Mouse (Mus musculus) left cerebral cortex, postnatal 25 days (tissue): ENCODE measurements around the gene Ceacam15. TPM values are rescaled to one million over a fixed set of nuclear protein-coding genes. Genes with fewer than 3 reads are reported as not detected.
"Not testable (repeated sequence)": the region's sequence is repeated elsewhere in the genome, so short reads cannot be mapped to it uniquely, and the experiment has no call there.

Experiments used
- DNase-seq, 2 experiments: peaks; one replicate each; pipeline ENCODE4 v3.0.0; 2022; ENCODE audit warnings: low spot score in 2 of 2, mixed read lengths in 1 of 2
- intact Hi-C: fragments of 180-260 bp; cut with DNase I; formaldehyde crosslinking; loops from one replicate; pipeline ENCODE4 v1.15.1; 2025
- total RNA-seq, 2 experiments: library from RNA; stranded (reverse); gene quantifications; 2 replicates each; pipeline ENCODE4 v1.2.3; 2021

The Ceacam15 gene
- total RNA-seq, result not detected

- intact Hi-C loops, result no loop called here
- no peak for DNase-seq
These were observed at the start of gene Ceacam15 for GRCm38 (mm10) chr7:16675605-16676004. Gene Ceacam15 (minus strand): TSS chr7:16675705.

GRCm38 (mm10) chr7:16722490-16722889 is 47.0 kb upstream of the Ceacam15 start:
- intact Hi-C loops, result not testable (repeated sequence)
- peak in 1 of 2 experiments; percentile 56 for DNase-seq

DNA sequence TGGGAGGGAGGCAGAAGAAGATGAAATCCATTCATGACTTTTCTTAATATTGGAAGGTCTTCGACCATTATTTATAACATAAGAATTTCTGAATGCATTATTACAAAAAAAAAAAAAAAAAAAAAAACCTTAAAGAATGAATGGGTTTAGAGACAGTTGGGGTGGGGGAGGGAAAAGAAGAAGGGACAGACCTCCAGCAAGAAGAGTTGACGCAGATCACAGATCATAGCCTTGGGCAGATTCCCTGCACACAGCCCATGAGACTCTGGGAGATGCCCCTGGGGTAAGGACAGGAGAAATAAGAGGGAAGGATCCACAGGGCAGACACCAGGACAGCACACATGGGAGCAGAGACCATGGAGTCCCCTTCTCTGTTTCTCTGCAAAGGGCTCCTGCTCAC is 46.1 kb upstream of the Ceacam15 start, which contains the start of gene Ceacam9:
Gene Ceacam9 (plus strand): TSS at position 301 of the 400 bp plus-strand sequence.
- intact Hi-C loops, result no loop called here
- DNase-seq, result no peak

GRCm38 (mm10) chr7:16716456-16717152 is 41.1 kb upstream of the Ceacam15 start:
- peak in 1 of 2 experiments; percentile 62 for DNase-seq
- intact Hi-C loops, result loop anchor here (2.0 kb wide), 1 partner anchor 36 kb away; no protein-coding TSS in a partner anchor

- intact Hi-C loops, result no loop called here
- DNase-seq, result no peak
These were observed 37.3 kb upstream of the Ceacam15 start for GRCm38 (mm10) chr7:16712633-16713415.

DNA sequence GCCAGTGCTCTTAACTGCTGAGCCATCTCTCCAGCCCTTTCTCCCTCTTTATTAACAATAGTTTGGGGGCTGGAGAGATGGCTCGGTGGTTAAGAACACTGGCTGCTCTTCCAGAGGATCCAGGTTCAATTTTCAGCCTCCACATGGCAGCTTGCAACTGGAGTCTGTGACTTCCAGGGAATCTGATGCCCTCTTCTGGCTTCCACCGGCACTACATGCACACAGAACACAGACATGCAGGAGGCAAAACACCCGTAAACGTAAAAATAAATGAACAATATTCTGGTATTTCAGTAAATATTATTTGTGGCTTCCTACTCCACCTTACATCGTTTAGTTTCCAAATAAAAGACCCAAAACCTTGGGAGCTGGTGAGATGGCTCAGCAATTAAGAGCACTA is 35.1 kb upstream of the Ceacam15 start:
- no peak for DNase-seq
- intact Hi-C loops, result no loop called here

DNA sequence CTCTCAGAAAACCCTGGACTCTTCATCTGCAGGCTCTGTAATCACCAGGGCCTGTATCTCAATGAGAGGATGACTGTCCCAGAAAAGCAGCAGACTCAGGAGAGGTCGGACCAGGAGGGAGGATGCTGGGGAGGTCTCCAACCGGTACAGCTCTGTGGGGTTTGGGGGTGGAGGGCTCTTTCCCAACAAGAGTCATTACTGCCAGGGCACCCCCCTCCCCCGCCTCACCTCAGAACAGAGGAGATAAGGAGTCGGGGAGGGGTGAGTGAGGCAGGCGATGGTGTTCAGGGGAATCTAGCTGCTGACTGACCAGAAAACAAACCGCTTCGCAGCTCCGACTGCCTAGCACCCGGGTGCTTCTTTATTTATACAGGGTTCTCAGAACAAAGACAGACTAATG is 32.7 kb upstream of the Ceacam15 start:
- no peak for DNase-seq
- intact Hi-C loops, result no loop called here

DNA sequence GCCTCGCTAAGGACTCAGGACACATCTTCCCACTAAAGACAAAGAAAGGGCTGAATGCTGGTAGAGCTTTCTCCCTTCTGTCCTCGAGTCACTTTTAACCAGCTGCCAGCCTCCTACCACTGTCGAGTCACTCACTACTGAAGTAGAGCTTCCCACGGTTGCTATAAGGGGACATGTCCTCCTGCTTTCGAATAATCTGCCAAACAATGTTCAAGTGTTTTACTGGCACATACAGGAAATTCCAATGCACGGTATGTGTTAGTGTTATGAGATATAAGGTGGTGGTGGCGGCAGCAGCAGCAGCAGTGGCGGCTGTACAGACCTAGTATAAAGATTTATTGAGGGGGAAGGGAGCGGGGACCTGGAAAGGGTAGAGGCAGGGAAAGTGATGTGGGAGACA is 30.9 kb upstream of the Ceacam15 start:
- peak; percentile 35 to 95 for DNase-seq
- intact Hi-C loops, result no loop called here

GRCm38 (mm10) chr7:16700583-16700982 is 25.1 kb upstream of the Ceacam15 start:
- intact Hi-C loops, result no loop called here
- no peak for DNase-seq

- no peak for DNase-seq
- intact Hi-C loops, result no loop called here
These were observed 23.5 kb upstream of the Ceacam15 start for GRCm38 (mm10) chr7:16699042-16699441.

DNA sequence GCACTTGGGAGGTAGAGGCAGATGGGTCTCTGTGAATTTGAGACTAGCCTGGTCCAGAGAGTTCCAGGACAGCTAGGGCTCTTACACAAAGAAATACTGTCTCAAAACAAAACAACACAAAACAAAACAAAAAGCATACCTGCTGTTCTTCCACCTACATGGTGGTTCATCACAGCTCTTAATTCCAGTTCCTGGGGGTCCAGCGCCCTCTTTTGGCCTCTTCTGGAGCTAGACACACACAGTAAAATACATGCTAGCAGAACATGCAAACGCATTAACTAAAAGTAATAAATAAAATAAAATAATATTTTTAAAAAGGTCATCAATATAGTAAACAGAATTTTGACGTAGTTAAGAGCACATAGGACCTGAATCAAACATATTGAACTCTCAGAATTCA is 19.5 kb upstream of the Ceacam15 start:
- intact Hi-C loops, result loop anchor here (1.0 kb wide), 1 partner anchor 66 kb away; no protein-coding TSS in a partner anchor
- peak; percentile 14 to 27 for DNase-seq

GRCm38 (mm10) chr7:16689196-16689595 is 13.7 kb upstream of the Ceacam15 start:
- DNase-seq, result no peak
- intact Hi-C loops, result no loop called here

- DNase-seq, result not testable (repeated sequence)
- intact Hi-C loops, result loop anchor here (2.0 kb wide), 1 partner anchor 37 kb away; no protein-coding TSS in a partner anchor
These were observed 4.7 kb upstream of the Ceacam15 start for GRCm38 (mm10) chr7:16680194-16680593.

GRCm38 (mm10) chr7:16674699-16675098 is 806 bp downstream of the Ceacam15 start:
- peak in 1 of 2 experiments; percentile 51 for DNase-seq
- intact Hi-C loops, result loop anchor here (1.0 kb wide), 1 partner anchor 49 kb away; no protein-coding TSS in a partner anchor

DNA sequence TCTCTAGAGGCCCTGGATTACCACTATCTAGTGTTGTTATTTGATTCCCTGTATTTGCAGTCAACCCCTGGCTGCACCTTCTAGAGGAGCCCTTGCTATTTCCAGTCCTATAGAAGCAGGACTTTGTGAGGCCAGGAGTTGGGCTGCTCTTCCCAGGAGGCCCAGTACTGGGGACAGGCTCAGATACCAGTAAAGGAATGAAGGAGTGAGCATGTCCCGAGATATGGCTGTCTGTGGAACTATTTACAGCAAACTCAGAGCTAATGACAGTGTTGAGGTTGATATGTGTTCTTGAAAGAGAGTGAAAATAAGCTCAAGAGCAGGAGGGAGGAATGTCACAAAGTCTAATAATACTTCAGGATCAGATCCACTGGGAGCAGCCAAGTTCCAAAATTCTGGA is 1.7 kb downstream of the Ceacam15 start:
- intact Hi-C loops, result loop anchor here (1.0 kb wide), 1 partner anchor 49 kb away; no protein-coding TSS in a partner anchor
- DNase-seq, result no peak

DNA sequence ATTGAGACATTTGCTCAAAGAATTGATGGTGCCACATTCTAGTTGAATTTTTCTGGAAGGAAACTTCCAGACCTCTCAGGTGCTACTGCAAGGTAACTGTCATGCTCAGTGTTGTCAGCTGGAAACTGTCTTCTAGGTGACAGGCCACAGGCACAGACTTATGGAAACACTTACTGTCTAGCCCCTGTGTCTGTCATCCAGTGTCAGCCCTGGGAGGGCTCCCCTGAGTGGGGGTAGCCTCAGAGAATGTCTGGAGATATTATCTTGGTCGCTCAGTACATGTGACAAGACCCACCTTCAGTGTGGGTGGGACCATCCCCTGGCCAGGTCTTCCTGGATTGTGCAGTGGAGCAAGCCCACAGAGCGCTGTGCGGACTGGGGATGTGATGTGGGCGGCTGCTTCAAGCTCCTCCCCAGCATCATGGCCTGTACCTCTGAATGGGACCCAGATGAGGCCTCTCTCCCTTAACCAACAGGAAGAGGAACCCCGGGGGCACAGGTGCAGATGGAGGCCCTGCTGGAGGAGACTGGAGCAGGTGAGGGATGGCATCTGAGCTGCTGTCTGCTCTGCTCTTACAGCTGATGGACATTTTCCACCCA is 7.1 kb downstream of the Ceacam15 start:
- DNase-seq, intact Hi-C loops: not testable (repeated sequence)

- DNase-seq, result no peak
- intact Hi-C loops, result no loop called here
These were observed 31.2 kb downstream of the Ceacam15 start for GRCm38 (mm10) chr7:16644260-16644659.

GRCm38 (mm10) chr7:16643106-16643505 is 32.4 kb downstream of the Ceacam15 start:
- intact Hi-C loops, DNase-seq: not testable (repeated sequence)

DNA sequence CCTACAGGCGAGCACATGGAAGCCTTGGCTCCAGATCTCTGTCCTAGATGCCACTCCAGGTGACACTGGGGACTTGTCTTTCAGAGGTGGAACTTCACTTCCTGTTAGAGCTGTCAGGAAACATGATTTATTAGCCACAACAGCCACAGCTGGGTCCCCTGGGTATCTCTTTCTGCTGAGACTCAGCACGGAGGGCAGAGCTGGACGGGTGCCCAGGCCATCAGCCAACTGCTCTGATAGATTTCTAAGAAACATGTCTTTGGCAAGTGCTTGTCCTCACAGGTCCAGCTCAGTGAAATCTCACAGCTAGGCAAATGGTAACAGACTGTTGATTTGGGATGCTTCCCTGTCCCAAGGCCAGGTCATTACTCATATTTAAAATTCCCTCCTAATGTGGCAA is 36.5 kb downstream of the Ceacam15 start:
- intact Hi-C loops, result no loop called here
- DNase-seq, result no peak

GRCm38 (mm10) chr7:16635116-16635515 is 40.4 kb downstream of the Ceacam15 start:
- no peak for DNase-seq
- intact Hi-C loops, result no loop called here
